Mouse (Mus musculus): ENCODE results near the gene Cox7a2l.
A peak's percentile ranks its signal among the peaks of the same experiment; 100 is the strongest.

Gene Cox7a2l

DNA sequence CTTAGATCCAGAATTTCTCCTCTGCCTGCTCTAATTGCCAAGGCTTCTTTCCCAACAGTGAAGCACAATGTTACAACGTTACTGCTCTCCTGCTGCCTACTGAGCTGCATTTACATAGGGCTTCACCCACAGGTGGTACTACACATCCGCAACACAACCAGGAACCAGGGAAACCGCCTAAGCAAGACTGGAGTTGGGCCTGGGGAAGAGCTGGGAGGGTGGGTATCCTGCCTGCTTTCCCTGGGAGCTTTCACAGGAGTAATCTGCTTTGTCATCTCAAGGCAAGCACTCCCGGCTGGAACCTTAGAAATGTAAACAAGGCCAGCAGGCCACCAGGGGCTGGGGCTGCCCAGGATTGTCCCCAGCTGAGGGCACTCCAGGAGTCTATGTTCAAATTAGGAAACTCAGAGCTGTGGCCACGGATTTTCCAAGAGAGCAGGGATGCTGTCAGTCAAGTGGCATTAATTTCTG lies 9.0 kb upstream of the Cox7a2l start:
- DNase-seq: peak; percentile 22 to 45

- DNase-seq: no peak
These were observed 8.5 kb upstream of the Cox7a2l start for GRCm38 (mm10) chr17:83525596-83525995.

- no peak for DNase-seq
These were observed 7.6 kb upstream of the Cox7a2l start for GRCm38 (mm10) chr17:83524753-83525152.

GRCm38 (mm10) chr17:83522590-83523379 lies 5.7 kb upstream of the Cox7a2l start:
- DNase-seq: no peak

DNA sequence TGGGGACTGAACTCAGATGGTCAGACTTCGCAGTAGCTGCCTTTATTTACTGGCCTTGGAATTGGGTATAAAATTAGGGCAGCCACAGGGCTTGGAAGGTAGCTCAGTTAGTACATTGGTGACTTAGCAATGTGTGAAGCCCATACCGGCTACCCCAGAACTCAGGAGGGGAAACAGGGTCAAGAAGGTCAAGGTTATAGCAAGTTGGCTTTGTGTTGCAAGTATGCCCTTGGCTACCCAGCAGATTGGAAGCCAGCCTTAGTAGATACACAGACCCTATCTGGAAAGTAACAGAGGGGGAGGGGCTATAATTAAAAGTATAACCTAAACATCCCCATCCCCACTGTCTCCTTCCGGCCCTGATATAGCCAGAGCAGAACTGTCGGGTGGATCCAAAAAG lies 4.8 kb upstream of the Cox7a2l start:
- DNase-seq: no peak

DNA sequence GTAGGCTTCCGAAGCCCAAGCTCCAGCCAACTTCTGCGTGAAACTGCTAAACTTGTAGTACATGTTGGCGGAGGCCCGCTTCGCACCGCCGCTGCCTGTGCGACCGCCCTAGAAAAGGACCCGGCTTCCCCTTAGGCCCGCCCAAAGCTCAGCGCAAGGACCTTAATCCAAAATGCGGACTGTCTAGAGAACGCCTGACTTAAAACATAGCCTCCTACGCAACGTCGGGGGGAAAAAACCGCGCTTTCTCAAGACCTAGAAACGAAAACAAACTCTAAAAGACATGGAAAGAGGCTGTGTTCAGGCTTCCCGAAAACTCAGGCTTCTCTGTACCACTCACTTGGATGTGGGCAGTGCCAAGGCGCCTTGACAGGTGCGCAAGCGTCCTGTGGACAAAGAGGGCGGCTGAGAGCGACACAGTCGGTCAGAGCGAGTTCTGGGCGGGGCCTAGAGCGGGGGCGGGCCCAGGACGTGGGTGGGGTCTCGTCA lies 2.9 kb downstream of the Cox7a2l start:
- DNase-seq: peak; percentile 93

DNA sequence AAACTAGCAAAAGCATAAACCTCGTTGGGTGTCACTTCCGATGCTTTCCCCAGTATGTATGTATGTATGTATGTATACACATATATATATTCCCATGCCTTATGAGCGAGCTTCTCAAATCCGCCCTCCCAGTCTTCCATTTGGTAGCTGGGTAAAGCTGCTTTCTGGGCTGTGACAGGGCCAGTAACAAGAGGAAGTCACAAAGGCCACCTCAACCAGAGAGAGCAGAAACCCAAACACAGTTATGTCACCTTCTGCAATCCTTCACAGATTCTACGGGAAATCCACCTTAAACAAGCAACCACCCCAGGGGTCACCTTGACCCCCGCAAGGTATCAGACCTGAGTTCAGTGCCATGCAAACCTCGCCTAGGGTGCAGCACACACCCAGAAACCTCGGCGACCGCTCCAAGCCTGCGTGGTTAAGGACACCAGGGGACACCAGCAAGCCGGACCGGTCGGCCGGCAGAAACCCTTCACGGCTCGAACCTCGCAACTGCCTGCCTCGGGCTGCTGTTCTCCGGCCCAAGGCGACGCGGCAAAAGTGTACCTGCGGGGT lies 3.4 kb downstream of the Cox7a2l start:
- DNase-seq: no peak

GRCm38 (mm10) chr17:83512130-83512529 lies 5.0 kb downstream of the Cox7a2l start:
- DNase-seq: no peak

GRCm38 (mm10) chr17:83503693-83504092 lies 13.4 kb downstream of the Cox7a2l start:
- DNase-seq: no peak

DNA sequence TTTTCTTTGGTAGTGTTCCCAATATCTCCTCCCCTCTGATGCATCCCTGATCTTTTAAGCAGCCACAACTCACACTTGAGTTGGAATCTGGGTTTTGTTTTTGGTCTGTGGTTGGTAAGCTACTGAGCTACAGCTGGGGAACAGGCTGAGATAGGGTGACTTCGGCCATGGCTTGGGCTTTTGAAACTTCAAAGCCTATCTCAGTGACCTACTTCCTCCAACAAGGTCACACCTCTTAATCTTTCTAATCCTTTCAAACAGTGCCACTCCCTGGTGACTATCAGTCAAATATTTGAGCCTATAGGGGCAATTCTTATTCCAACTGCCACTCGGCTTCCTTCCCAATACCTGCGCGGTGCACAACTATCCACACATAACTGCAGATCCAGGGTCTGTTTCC lies 17.4 kb downstream of the Cox7a2l start:
- no peak for DNase-seq

DNA sequence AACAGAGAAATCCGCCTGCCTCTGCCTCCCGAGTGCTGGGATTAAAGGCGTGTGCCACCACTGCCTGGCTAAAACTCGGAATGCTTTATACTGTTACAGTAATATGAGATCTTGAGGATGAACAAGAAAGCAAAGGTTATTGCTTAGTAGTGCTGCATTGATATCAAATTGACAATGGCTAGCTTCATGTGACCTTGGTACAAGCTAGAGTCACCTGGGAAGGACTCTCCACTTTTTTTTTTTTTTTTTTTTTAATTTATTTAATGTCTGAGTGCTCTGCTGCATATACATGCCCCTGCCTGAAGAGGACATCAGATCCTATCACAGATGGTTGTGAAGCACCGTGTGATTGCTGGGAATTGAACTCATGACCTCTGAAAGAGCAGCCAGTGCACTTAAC lies 18.2 kb downstream of the Cox7a2l start:
- DNase-seq: no peak

DNA sequence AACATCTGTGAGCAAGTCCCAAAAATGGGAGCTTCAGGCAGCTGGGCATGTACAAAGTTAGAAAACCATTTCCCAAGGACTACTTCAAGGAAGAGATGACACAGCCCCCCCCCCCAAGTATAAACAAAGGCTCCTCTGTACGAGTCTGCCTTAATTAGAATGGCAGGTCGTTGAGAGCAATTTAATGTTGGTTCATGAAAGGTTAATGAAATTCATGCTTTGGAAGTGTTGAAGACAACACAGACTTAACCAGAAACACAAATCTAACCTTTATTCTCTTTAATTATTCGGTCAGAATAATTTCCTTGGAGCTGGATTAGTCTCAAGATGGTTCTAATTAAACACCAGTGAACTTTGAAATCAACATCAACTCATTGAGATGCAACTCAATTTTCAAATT lies 29.4 kb downstream of the Cox7a2l start:
- no peak for DNase-seq

- DNase-seq: no peak
These were observed 33.3 kb downstream of the Cox7a2l start for GRCm38 (mm10) chr17:83483784-83484183.

DNA sequence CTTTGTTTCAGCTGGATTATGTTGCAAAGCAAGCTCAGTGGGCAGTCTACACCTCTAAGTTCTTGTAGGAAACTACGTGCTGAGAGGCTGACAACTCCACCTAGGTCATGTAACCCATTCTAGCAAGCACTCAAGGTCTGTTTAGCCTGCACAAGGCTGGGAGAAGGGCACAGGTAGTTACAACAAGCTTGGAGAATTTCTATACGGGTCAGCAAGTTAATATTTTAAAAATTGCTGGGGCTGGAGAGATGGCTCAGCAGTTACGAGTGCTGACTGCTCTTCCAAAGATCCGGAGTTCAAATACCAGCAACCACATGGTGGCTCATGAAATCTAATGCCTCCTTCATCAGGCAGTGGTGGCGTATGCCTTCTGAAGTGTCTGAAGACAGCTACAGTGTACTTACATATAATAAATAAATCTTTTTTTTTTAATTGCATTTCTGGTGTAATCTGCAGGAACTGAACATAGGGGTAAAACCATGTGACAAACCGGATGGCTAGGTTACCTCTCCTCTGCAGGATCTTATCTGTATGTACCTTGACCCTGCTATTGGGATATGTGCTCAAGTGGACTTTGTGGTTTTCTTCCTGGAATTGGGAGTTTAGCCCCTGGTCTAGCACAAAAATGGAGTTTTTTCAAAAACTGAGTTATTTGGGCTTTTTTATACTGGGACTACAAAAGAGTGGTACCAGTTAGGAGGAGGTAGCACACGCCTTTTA lies 34.2 kb downstream of the Cox7a2l start:
- no peak for DNase-seq

DNA sequence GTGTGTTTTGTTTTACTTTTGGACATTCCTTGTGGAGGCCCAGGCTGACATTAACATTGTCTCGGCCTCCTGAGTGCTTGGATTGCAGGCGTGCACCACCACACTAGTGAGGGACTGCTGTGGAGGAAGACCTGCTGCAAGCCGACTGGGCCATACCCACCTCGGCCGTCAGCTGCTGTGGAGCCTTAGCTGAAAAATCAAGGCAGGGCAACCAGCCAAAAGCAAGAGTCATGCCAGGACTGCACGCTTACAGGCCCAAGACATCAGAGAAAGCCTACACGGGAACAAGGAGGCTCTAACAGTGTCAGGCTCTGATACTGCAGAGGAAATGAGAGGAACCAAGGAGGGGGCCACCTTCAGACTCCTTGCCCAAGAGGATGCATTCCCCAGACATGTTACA lies 35.6 kb downstream of the Cox7a2l start:
- no peak for DNase-seq

DNA sequence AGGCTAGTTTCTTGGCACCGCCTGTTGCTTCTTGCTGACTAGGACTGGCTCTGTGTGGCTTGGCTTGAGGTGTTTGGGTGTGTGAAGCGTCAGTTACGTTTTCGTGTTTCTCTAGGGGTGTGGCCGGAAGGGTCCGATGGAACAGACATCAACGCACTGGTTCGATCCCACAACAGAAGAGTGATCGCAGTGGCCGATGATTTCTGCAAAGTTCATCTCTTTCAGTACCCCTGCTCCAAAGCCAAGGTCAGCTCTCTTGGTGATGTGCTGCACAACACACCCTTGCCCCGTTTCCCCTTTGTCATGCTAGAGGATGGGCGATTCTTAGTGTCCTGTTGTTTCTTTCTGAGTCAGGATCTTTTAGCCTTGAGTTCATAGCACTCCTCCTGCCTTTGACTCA lies 40.0 kb downstream of the Cox7a2l start:
- no peak for DNase-seq

DNA sequence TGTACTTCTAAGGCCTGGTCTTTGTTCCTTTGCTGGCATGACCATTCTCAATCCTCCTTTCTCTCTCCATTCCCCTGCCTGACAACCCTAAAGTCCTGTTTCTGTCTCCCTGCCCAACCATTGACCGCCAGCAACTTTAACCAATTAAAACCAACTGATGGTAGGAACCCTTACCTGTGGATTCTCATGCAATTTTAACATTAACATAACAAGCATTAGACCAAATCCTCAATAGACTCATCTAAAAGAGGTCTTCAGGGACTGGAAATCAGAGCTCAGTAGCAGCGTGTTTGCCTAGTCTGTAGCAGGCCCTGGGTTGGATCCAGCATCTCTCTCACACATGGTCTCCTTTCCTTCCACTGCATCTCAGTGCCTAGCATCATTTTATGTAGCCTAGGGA lies 47.5 kb downstream of the Cox7a2l start:
- no peak for DNase-seq

DNA sequence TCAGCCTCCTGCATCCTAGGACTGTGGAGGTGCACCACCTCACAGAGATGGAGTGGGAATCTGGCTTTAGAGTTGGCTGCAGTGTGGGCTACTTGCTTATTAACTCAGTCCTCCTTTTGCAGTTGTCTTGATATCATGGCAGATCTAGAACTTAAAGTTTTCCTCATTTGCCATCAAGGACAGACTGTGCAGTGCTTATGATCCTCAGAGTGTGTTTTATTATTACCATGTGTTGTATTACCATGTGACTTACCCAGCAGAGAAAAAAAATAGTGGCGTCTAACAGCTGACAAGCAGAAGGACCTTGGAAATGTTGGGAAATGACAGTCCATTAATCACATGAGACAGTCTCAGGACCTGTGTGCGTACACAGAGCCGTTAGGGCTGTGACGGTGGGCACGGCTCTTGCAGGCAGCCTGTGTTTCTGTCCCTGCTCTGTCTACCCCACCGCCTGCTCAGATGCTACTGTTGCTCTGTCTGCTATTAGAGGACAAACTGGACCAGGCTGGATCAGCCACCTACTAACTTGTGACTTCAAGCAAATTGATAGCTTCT lies 50.4 kb downstream of the Cox7a2l start:
- no peak for DNase-seq

DNA sequence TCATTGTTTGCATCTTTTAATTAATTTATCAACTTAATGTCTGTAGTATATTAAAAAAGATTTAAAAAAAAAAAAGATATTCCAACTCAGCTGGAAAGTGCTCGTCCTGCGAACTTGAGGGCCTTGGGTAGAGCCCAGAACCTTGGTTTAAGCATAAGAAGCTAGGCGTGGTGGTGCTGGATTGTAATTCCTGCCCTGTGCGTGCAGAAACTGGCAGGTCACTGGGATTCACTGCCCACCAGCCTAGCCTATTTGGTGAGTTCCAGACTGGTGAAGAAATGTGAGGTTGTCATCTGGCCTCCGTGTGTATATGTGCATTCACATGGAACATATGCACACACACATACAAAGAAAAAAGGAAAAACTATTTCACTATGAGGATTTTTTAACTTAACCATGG lies 51.2 kb downstream of the Cox7a2l start:
- no peak for DNase-seq

- no peak for DNase-seq
These were observed 59.9 kb downstream of the Cox7a2l start for GRCm38 (mm10) chr17:83457271-83457670.

GRCm38 (mm10) chr17:83453587-83453986 lies 63.5 kb downstream of the Cox7a2l start:
- no peak for DNase-seq

GRCm38 (mm10) chr17:83452451-83452850 lies 64.7 kb downstream of the Cox7a2l start:
- DNase-seq: no peak

Data from lung, postnatal 4 days (tissue).